8 mouse cellular contexts compared by ENCODE assay signal in genomic region chr10:80757717-80758116, GRCm38 (mm10). TPM values are rescaled to one million over a fixed set of nuclear protein-coding genes. Genes with fewer than 3 reads are reported as not detected.
DNase-seq lines count a peak whose midpoint lies in the region; ATAC-seq and TF ChIP-seq lines count a peak whose summit lies in the region.

No protein-coding gene starts in this region.

- peak; percentile 77 for DNase-seq in 416B (ENCODE audit: low read depth)
- peak; percentile 90 for DNase-seq in adrenal gland, postnatal 10 days
- peak; percentile 78 for DNase-seq in kidney, postnatal 0 days (ENCODE audit: low spot score)
- DNase-seq in liver, embryonic 13.5 days: peak; percentile 59
- peak; percentile 41 for DNase-seq in neural tube, embryonic 10.5 days (ENCODE audit: extremely low spot score, low spot score)

- no peak for TF ChIP-seq POLR2A in testis, adult 2 months (IDR thresholded peaks at IDR 0.05; ENCODE audit: control insufficient read depth, low read depth, low read length)

- peak overlapping the region; percentile 87 for H3K27ac ChIP-seq in heart, embryonic 13.5 days (replicated peaks)
- H3K27ac ChIP-seq in kidney, postnatal 0 days: 0 out of 2 replicates have a peak overlapping the region, but pooled peaks have one; percentile 6
- peak overlapping the region; percentile 51 for H3K27ac ChIP-seq in liver, embryonic 13.5 days
- H3K27ac ChIP-seq in testis, adult 2 months (ENCODE audit: control insufficient read depth, insufficient read depth, low read depth, low read length): peak overlapping the region; percentile 14; the same call in 1 of the 2 replicates

- ATAC-seq in erythroblast, adult 5-6 weeks (replicated peaks; ENCODE audit: low FRiP score, poor library complexity, severe bottlenecking): peak; percentile 58
- ATAC-seq in heart, embryonic 13.5 days (ENCODE audit: extremely low read depth, insufficient number of reproducible peaks, low FRiP score, low TSS enrichment): no peak
- peak; percentile 52 for ATAC-seq in kidney, postnatal 0 days (replicated peaks; ENCODE audit: low FRiP score, low read depth)
- ATAC-seq in liver, embryonic 13.5 days (ENCODE audit: low read depth): peak; percentile 32; the same call in 1 of the 2 replicates

- H3K27me3 ChIP-seq in heart, embryonic 13.5 days (replicated peaks): no peaks in the 10 kb centered on the region
- no peaks in the 10 kb centered on the region for H3K27me3 ChIP-seq in kidney, postnatal 0 days (ENCODE audit: insufficient read depth, low read length)
- no peaks in the 10 kb centered on the region for H3K27me3 ChIP-seq in liver, embryonic 13.5 days
- no peaks in the 10 kb centered on the region for H3K27me3 ChIP-seq in testis, adult 2 months (ENCODE audit: control insufficient read depth, insufficient read depth, low read length)

- H3K36me3 ChIP-seq in heart, embryonic 13.5 days: no peaks in the 10 kb centered on the region
- H3K36me3 ChIP-seq in kidney, postnatal 0 days (ENCODE audit: insufficient read depth, low read length): no peaks in the 10 kb centered on the region
- peaks cover 3% of the 10 kb centered on the region; the same call in 1 of the 2 replicates for H3K36me3 ChIP-seq in liver, embryonic 13.5 days
- no peaks in the 10 kb centered on the region for H3K36me3 ChIP-seq in testis, adult 2 months (ENCODE audit: control insufficient read depth, insufficient read depth, low read length)

- H3K9me3 ChIP-seq in heart, embryonic 13.5 days: no peaks in the 10 kb centered on the region
- no peaks in the 10 kb centered on the region for H3K9me3 ChIP-seq in kidney, postnatal 0 days (replicated peaks; ENCODE audit: low read length)
- H3K9me3 ChIP-seq in liver, embryonic 13.5 days (replicated peaks): no peaks in the 10 kb centered on the region

- peaks cover 73% of the 10 kb centered on the region for H3K4me1 ChIP-seq in heart, embryonic 13.5 days
- peaks cover 29% of the 10 kb centered on the region for H3K4me1 ChIP-seq in kidney, postnatal 0 days (replicated peaks; ENCODE audit: insufficient read depth, low read length)
- peaks cover 85% of the 10 kb centered on the region for H3K4me1 ChIP-seq in liver, embryonic 13.5 days (replicated peaks)
- peaks cover 29% of the 10 kb centered on the region for H3K4me1 ChIP-seq in testis, adult 2 months (ENCODE audit: control insufficient read depth, insufficient read depth, low read length)

- WGBS in heart, embryonic 13.5 days: 29% methylated on average over 5 of the region's 5 CpGs
- 25% methylated on average over 5 of the region's 5 CpGs for WGBS in kidney, postnatal 0 days
- 56% methylated on average over 5 of the region's 5 CpGs for WGBS in liver, embryonic 13.5 days (ENCODE audit: insufficient replicate concordance)

- H3K4me2 ChIP-seq in heart, embryonic 13.5 days: peak overlapping the region; percentile 98
- H3K4me2 ChIP-seq in kidney, postnatal 0 days (ENCODE audit: low read length): 0 out of 2 replicates have a peak overlapping the region, but pooled peaks have one; percentile 85
- peak overlapping the region; percentile 96 for H3K4me2 ChIP-seq in liver, embryonic 13.5 days

- peak overlapping the region; percentile 96; the same call in 1 of the 2 replicates for H3K4me3 ChIP-seq in heart, embryonic 13.5 days
- H3K4me3 ChIP-seq in kidney, postnatal 0 days (replicated peaks; ENCODE audit: low read depth, low read length): no peak overlapping the region
- peak overlapping the region; percentile 95; the same call in 1 of the 2 replicates for H3K4me3 ChIP-seq in liver, embryonic 13.5 days (replicated peaks)
- H3K4me3 ChIP-seq in testis, adult 2 months (ENCODE audit: control insufficient read depth, low read depth, low read length): peak overlapping the region; percentile 1; the same call in 1 of the 2 replicates

- peak overlapping the region; percentile 99 for H3K9ac ChIP-seq in heart, embryonic 13.5 days
- no peak overlapping the region for H3K9ac ChIP-seq in kidney, postnatal 0 days (ENCODE audit: low read depth, low read length)
- H3K9ac ChIP-seq in liver, embryonic 13.5 days: peak overlapping the region; percentile 95; the same call in 1 of the 2 replicates

- TF ChIP-seq CTCF in kidney, postnatal 0 days (IDR thresholded peaks at IDR 0.05; ENCODE audit: low read depth): peak; percentile 78
- TF ChIP-seq CTCF in testis, adult 2 months (IDR thresholded peaks at IDR 0.05; ENCODE audit: control insufficient read depth, insufficient read depth, insufficient replicate concordance, low read depth, low read length): peak; percentile 49; the same call in 1 of the 2 replicates

RNA-seq across cellular contexts. Expression of gene Dot1l, which starts 2.7 kb away (rescaled TPM):
- total RNA-seq in adrenal gland, postnatal 10 days (2021): 10 to 100 TPM; 64.5 to 80.9 TPM
- 10.9 and 15.6 TPM in 2 replicates for total RNA-seq in erythroblast, adult 5-6 weeks (2015; ENCODE audit: low replicate concordance)
- 8.0 and 22.9 TPM in 2 replicates for total RNA-seq in erythroblast, adult 5-6 weeks (2017; ENCODE audit: low replicate concordance)
- polyA plus RNA-seq in heart, embryonic 13.5 days (2015; fragmentation: Nextera tagmentation; extraction: Ambion mirVana): 17.9 and 19.1 TPM in 2 replicates
- polyA plus RNA-seq in kidney, postnatal 0 days (2015; fragmentation: Nextera tagmentation; extraction: Ambion mirVana): 9.7 and 9.9 TPM in 2 replicates
- polyA plus RNA-seq in liver, embryonic 13.5 days (2015; fragmentation: Nextera tagmentation; extraction: Ambion mirVana): 7.4 and 7.8 TPM in 2 replicates
- polyA plus RNA-seq in testis, adult 2 months (2012; rRNA removed): 168 and 189 TPM in 2 replicates

RNA-seq across cellular contexts. Expression of gene Ap3d1, which starts 15.7 kb away (rescaled TPM):
- 10 to 100 TPM; 64.7 to 82.6 TPM for total RNA-seq in adrenal gland, postnatal 10 days (2021)
- total RNA-seq in erythroblast, adult 5-6 weeks (2015; ENCODE audit: low replicate concordance): 12.5 and 27.6 TPM in 2 replicates
- total RNA-seq in erythroblast, adult 5-6 weeks (2017; ENCODE audit: low replicate concordance): 25.9 and 30.5 TPM in 2 replicates
- 44.0 and 46.4 TPM in 2 replicates for polyA plus RNA-seq in heart, embryonic 13.5 days (2015; fragmentation: Nextera tagmentation; extraction: Ambion mirVana)
- polyA plus RNA-seq in kidney, postnatal 0 days (2015; fragmentation: Nextera tagmentation; extraction: Ambion mirVana): 54.2 and 58.3 TPM in 2 replicates
- polyA plus RNA-seq in liver, embryonic 13.5 days (2015; fragmentation: Nextera tagmentation; extraction: Ambion mirVana): 24.9 and 25.6 TPM in 2 replicates
- polyA plus RNA-seq in testis, adult 2 months (2012; rRNA removed): 178 and 195 TPM in 2 replicates

RNA-seq across cellular contexts. Expression of gene Sf3a2, which starts 40.3 kb away (rescaled TPM):
- 10 to 100 TPM; 45.2 to 50.5 TPM for total RNA-seq in adrenal gland, postnatal 10 days (2021)
- total RNA-seq in erythroblast, adult 5-6 weeks (2015; ENCODE audit: low replicate concordance): 19.6 and 26.5 TPM in 2 replicates
- total RNA-seq in erythroblast, adult 5-6 weeks (2017; ENCODE audit: low replicate concordance): 7.2 and 11.2 TPM in 2 replicates
- 46.3 and 53.4 TPM in 2 replicates for polyA plus RNA-seq in heart, embryonic 13.5 days (2015; fragmentation: Nextera tagmentation; extraction: Ambion mirVana)
- 57.1 and 61.9 TPM in 2 replicates for polyA plus RNA-seq in kidney, postnatal 0 days (2015; fragmentation: Nextera tagmentation; extraction: Ambion mirVana)
- 35.7 and 48.5 TPM in 2 replicates for polyA plus RNA-seq in liver, embryonic 13.5 days (2015; fragmentation: Nextera tagmentation; extraction: Ambion mirVana)
- 65.7 and 67.4 TPM in 2 replicates for polyA plus RNA-seq in testis, adult 2 months (2012; rRNA removed)

RNA-seq across cellular contexts. Expression of gene Plekhj1, which starts 40.7 kb away (rescaled TPM):
- 10 to 100 TPM; 50.0 to 63.2 TPM for total RNA-seq in adrenal gland, postnatal 10 days (2021)
- 24.5 and 45.2 TPM in 2 replicates for total RNA-seq in erythroblast, adult 5-6 weeks (2015; ENCODE audit: low replicate concordance)
- total RNA-seq in erythroblast, adult 5-6 weeks (2017; ENCODE audit: low replicate concordance): 8.2 and 13.9 TPM in 2 replicates
- polyA plus RNA-seq in heart, embryonic 13.5 days (2015; fragmentation: Nextera tagmentation; extraction: Ambion mirVana): 79.6 and 86.5 TPM in 2 replicates
- polyA plus RNA-seq in kidney, postnatal 0 days (2015; fragmentation: Nextera tagmentation; extraction: Ambion mirVana): 83.7 and 86.6 TPM in 2 replicates
- polyA plus RNA-seq in liver, embryonic 13.5 days (2015; fragmentation: Nextera tagmentation; extraction: Ambion mirVana): 97.5 and 105 TPM in 2 replicates
- polyA plus RNA-seq in testis, adult 2 months (2012; rRNA removed): 41.4 and 45.8 TPM in 2 replicates

RNA-seq across cellular contexts. Expression of gene Amh, which starts 47.3 kb away (rescaled TPM):
- total RNA-seq in adrenal gland, postnatal 10 days (2021): under 1 TPM; 0.57 to 0.79 TPM
- total RNA-seq in erythroblast, adult 5-6 weeks (2015; ENCODE audit: low replicate concordance): not detected in 2 replicates
- total RNA-seq in erythroblast, adult 5-6 weeks (2017; ENCODE audit: low replicate concordance): not detected in 2 replicates
- 0.11 TPM in 1 of 2 replicates, not detected in the other for polyA plus RNA-seq in heart, embryonic 13.5 days (2015; fragmentation: Nextera tagmentation; extraction: Ambion mirVana)
- polyA plus RNA-seq in kidney, postnatal 0 days (2015; fragmentation: Nextera tagmentation; extraction: Ambion mirVana): 0.09 TPM in 1 of 2 replicates, not detected in the other
- not detected in 2 replicates for polyA plus RNA-seq in liver, embryonic 13.5 days (2015; fragmentation: Nextera tagmentation; extraction: Ambion mirVana)
- 2.5 and 3.2 TPM in 2 replicates for polyA plus RNA-seq in testis, adult 2 months (2012; rRNA removed)

Comparison
In these comparisons a context has a peak if more than half of its experiments do, and no peak if none do; other contexts are left out.
1. H3K27ac ChIP-seq: peak in every context shown above with its lines; median percentile 87 in heart, embryonic 13.5 days; 51 in liver, embryonic 13.5 days; 14 in testis, adult 2 months; 6 in kidney, postnatal 0 days.